Mouse (Mus musculus) erythroblast, embryonic 14.5 days (primary cell): ENCODE data around the gene H2al1j. TPM values are rescaled to one million over a fixed set of nuclear protein-coding genes. Genes with fewer than 3 reads are reported as not detected.

Experiments used
- H3K27me3 ChIP-seq: 2 replicates; pipeline ENCODE4 v1.6.1; 2012; ENCODE audit warnings: inconsistent platforms; ENCODE audit not compliant: control insufficient read depth
- H3K36me3 ChIP-seq: 2 replicates; pipeline ENCODE4 v1.6.1; 2012; ENCODE audit warnings: mild to moderate bottlenecking, inconsistent platforms; ENCODE audit not compliant: control insufficient read depth
- H3K4me1 ChIP-seq: 2 replicates; pipeline ENCODE4 v1.6.1; 2012; ENCODE audit warnings: inconsistent platforms; ENCODE audit not compliant: control insufficient read depth
- H3K4me3 ChIP-seq: replicated peaks from 2 replicates; pipeline ENCODE3; 2012; ENCODE audit warnings: moderate library complexity, mild to moderate bottlenecking, inconsistent platforms
- H3K9me3 ChIP-seq: 2 replicates; pipeline ENCODE4 v1.6.1; 2012; ENCODE audit warnings: low read length, inconsistent platforms, mixed read lengths; ENCODE audit not compliant: control insufficient read depth
- GATA1 ChIP-seq: IDR thresholded peaks from 2 replicates; pipeline ENCODE4 v1.6.1; 2012; ENCODE audit warnings: low read length, inconsistent platforms, mixed read lengths
- TAL1 ChIP-seq: IDR thresholded peaks from 3 replicates; pipeline ENCODE4 v1.6.1; 2012; ENCODE audit warnings: low read length, inconsistent platforms, mixed read lengths
- polyA plus RNA-seq: library from polyadenylated mRNA; stranded (reverse); fragments of >175 nt; gene quantifications from 2 replicates; pipeline ENCODE4 v1.2.3, GENCODE M21; 2012

The H2al1j gene
- polyA plus RNA-seq, 1 experiment = not detected

DNA sequence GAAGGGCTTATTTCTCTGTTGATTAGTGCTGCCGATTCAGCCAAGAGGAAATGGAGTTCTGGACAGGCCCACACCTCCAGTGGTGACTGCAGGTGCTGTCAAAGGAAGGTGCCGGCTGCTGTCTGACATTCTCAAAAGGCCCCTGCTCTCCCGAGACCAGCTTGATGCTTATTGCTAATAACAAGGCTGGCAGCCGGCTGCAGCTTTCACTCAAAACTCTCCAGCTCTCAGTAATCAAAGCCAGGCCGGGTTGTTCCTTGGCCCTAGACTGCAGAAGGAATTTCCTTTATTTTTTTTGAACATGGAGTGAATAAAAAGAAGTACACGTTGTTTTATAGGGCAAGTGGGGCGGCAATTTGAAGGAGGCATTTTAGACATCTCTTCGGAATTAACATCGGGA is 18.1 kb downstream of the H2al1j start:
- H3K36me3 ChIP-seq = no peaks in the 10 kb centered on the region
- TF ChIP-seq TAL1 = no peak
- no peak for TF ChIP-seq GATA1
- H3K27me3 ChIP-seq = no peaks in the 10 kb centered on the region; the same call in 1 of the 2 replicates
- no peaks in the 10 kb centered on the region for H3K9me3 ChIP-seq
- H3K4me1 ChIP-seq = no peaks in the 10 kb centered on the region
- no peak overlapping the region for H3K4me3 ChIP-seq

- no peak for TF ChIP-seq TAL1
- no peak for TF ChIP-seq GATA1
- no peaks in the 10 kb centered on the region for H3K9me3 ChIP-seq
- no peaks in the 10 kb centered on the region for H3K4me1 ChIP-seq
- no peaks in the 10 kb centered on the region; the same call in 1 of the 2 replicates for H3K27me3 ChIP-seq
- H3K4me3 ChIP-seq = no peak overlapping the region
- no peaks in the 10 kb centered on the region for H3K36me3 ChIP-seq
Observed at GRCm38 (mm10) chrX:11346756-11347155, 19.1 kb downstream of the H2al1j start.

GRCm38 (mm10) chrX:11360823-11361222 is 33.2 kb downstream of the H2al1j start:
- no peak overlapping the region for H3K4me3 ChIP-seq
- no peaks in the 10 kb centered on the region for H3K36me3 ChIP-seq
- no peaks in the 10 kb centered on the region for H3K4me1 ChIP-seq
- H3K9me3 ChIP-seq = no peaks in the 10 kb centered on the region
- H3K27me3 ChIP-seq = no peaks in the 10 kb centered on the region
- TF ChIP-seq GATA1 = no peak
- TF ChIP-seq TAL1 = no peak

- Histone ChIP-seq H3K4me3 (no peak overlapping the region), H3K9me3 (no peaks in the 10 kb centered on the region)
- TF ChIP-seq GATA1 (no peak), TAL1 (no peak)
Observed at GRCm38 (mm10) chrX:11361261-11361660, 33.6 kb downstream of the H2al1j start.

DNA sequence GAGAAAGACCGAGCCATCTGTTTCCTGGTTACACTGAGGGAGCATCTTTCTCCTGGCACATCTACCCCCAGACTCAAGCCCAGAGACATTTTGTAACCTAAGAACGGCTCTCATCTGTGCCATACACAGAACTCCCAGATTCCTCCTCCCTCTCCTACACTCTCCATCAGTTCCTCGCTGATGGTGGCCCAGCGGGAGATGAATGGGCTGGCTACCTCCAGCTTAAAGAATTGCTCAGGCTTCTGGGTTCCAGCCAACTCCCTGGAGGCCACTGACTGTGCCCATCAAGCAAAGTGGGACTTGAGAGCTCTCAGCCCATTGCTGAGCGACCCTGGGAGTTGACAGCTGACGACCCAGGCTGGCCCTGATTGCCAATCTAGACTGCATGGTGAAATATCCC is 36.3 kb downstream of the H2al1j start:
- Histone ChIP-seq H3K4me3 (no peak overlapping the region), H3K36me3 (no peaks in the 10 kb centered on the region), H3K9me3 (no peaks in the 10 kb centered on the region), H3K27me3 (no peaks in the 10 kb centered on the region), H3K4me1 (no peaks in the 10 kb centered on the region)
- TF ChIP-seq TAL1 = no peak
- TF ChIP-seq GATA1 = no peak

More at GRCm38 (mm10) chrX:11361261-11361660, 33.6 kb downstream of the H2al1j start:
- no peaks in the 10 kb centered on the region for H3K27me3 ChIP-seq
- no peaks in the 10 kb centered on the region for H3K4me1 ChIP-seq
- no peaks in the 10 kb centered on the region for H3K36me3 ChIP-seq

DNA sequence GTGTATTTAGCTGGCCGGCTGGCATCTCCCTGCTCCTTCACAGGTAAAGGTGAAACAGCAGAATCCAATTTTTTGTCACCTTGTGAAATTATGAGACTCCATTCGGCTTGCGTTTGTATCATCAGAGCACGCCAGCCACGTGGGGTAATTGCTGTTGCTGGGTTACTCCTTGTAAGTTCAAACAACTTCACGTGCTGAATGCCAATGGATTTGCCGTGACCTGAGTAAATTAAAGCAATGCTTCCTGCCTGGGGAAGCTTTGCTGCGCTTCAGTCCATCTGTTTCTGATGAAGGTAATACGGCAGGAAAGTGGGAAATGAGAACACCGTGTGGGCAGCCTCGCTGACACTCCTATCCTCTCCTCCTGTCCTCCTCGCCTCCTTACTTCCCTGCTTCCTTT is 37.5 kb downstream of the H2al1j start:
- Histone ChIP-seq H3K9me3 (no peaks in the 10 kb centered on the region), H3K4me3 (no peak overlapping the region), H3K4me1 (no peaks in the 10 kb centered on the region), H3K27me3 (no peaks in the 10 kb centered on the region), H3K36me3 (no peaks in the 10 kb centered on the region)
- TF ChIP-seq GATA1 (no peak), TAL1 (no peak)

Other genes with a start within 250 kb of the H2al1j start
- gene H2al1a, start 28.6 kb upstream of the H2al1j start, polyA plus RNA-seq = not detected in 2 replicates
- gene H2al1b, start 25.4 kb upstream of the H2al1j start, polyA plus RNA-seq = not detected in 2 replicates
- gene H2al1c, start 22.2 kb upstream of the H2al1j start, polyA plus RNA-seq = not detected in 2 replicates
- gene H2al1d, start 19.0 kb upstream of the H2al1j start, polyA plus RNA-seq = not detected in 2 replicates
- not detected in 2 replicates for gene H2al1e, start 15.9 kb upstream of the H2al1j start, polyA plus RNA-seq
- gene H2al1f, start 12.7 kb upstream of the H2al1j start, polyA plus RNA-seq = not detected in 2 replicates
- gene H2al1g, start 9.6 kb upstream of the H2al1j start, polyA plus RNA-seq = not detected in 2 replicates
- gene H2al1h, start 6.3 kb upstream of the H2al1j start, polyA plus RNA-seq = not detected in 2 replicates
- not detected in 2 replicates for gene H2al1i, start 3.2 kb upstream of the H2al1j start, polyA plus RNA-seq